Mouse (Mus musculus) heart, postnatal 36 days (tissue): Measurements from ENCODE around the gene 1700019D03Rik. TPM values are rescaled to one million over a fixed set of nuclear protein-coding genes. Genes with fewer than 3 reads are reported as not detected.
A peak's percentile ranks its signal among the peaks of the same experiment; 100 is the strongest.
"Not testable (repeated sequence)": the region's sequence is repeated elsewhere in the genome, so short reads cannot be mapped to it uniquely, and the experiment has no call there.

Experiments used
- DNase-seq, 2 experiments: peaks; one replicate each; pipeline ENCODE4 v3.0.0; 2021 to 2022
- intact Hi-C: fragments of 180-260 bp; cut with DNase I; formaldehyde crosslinking; loops from one replicate; pipeline ENCODE4 v1.15.1; 2025
- total RNA-seq, 2 experiments: library from RNA; stranded (reverse); gene quantifications; 2 replicates each; pipeline ENCODE4 v1.2.3; 2021

The 1700019D03Rik gene
- total RNA-seq, 2 experiments from 2014 or later: 0.75 to 1.5 TPM

DNA sequence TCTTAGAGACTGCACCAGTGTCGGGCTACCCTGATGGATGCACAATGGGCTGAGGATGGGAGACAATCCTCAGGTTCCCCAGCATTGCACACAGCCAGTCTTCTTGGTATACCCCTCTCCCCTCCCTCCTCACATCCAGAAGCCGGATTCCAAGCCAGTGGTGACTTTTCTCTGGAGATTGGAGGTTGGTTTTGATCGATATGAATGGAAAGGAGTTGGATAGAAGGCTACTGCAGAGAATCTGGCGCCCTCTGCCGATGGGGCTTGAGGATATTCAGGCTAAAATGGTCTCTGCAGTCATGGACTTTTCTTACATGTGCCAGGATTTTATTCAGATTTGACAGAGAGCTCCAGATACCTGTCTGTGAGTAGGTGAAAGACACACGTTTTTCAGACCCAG lies 64.9 kb downstream of the 1700019D03Rik start:
- intact Hi-C loops: loop anchor here (5.0 to 10.0 kb wide), 2 partner anchors 160 to 308 kb away; no protein-coding TSS in a partner anchor
- DNase-seq: peak; percentile 33 to 57

DNA sequence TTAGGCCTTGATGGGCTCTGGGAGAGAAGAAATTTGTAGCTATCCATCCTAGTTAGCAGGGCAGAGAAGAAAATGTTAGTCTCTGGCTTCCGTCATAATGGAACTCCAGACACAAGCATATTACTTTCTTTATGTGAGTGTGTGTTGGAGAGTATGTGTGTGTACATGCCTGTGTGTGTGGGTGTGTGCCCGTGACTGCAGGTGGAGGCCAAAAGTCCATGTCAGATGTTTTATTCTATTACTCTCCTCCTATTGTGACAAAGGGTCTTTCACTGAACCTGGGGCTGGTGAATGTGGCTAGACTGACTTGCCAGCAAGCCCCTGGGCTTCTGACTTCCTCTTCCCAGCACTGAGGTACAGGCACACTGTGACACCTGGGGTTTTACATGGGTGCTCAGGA lies 65.5 kb downstream of the 1700019D03Rik start:
- intact Hi-C loops: loop anchor here (10.0 kb wide), 1 partner anchor 160 kb away; no protein-coding TSS in a partner anchor
- no peak for DNase-seq

DNA sequence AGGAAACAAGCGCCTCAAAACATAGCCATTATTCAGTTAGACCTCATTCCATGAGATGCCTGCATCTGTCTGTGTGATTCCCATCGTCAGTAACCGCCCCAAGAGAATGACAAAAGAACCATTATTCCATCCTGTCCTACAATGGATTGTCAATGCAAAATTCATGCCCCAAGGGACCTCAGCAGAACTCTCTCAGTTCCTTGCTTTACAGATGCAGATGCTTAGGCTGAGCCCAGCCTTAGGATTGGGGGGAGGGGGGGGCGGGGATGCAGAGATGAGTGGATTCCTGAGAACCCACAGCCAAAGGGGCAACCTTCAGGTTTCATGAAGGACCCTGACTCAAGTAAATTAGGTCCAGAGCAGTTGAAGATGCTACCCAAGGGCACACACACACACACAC lies 66.4 kb downstream of the 1700019D03Rik start:
- intact Hi-C loops: loop anchor here (10.0 kb wide), 1 partner anchor 159 kb away; no protein-coding TSS in a partner anchor
- no peak for DNase-seq

DNA sequence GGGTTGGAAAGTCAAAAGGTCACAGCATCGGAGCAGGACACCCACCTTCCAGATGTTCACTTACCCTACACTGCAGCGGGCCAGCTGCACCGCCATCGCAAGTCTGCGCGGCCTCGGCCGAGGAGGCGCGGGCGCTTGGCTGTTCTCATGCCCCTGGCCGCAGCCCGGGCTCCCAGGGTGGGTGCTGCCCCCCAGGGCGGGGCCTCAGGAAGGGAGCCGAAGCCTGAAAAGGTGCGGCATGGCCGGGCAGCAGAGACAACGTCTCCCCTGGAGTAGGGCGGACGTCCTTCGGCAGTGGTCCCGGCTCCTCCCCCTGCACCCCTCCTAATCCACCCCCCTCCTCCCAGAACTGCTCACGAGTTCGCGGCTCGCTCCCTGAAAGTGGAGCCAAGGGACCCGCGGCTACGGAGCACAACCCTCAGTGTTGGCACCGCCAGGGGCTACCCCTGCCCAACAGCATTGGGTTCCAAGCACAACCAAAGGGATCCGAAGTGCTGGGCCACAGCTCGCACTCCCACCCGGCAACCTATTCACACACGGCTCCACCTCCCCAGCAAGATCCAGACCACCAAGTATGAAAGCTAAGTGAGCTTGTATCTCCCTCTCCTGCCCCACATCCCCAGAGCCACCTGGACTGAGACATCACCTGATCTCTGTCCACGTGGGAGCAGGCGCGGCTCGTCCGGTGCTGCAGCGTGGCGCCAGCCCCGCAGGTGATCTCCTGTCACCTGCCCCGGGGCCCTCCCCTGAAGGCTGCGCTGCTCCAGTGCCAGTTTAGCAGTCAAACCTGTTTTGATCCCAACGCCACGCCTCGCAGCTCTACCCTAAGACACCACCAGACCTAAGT lies 67.2 kb downstream of the 1700019D03Rik start:
- peak in 1 of 2 experiments; percentile 20 for DNase-seq
- intact Hi-C loops: loop anchor here (10.0 kb wide), 1 partner anchor 158 kb away; no protein-coding TSS in a partner anchor

DNA sequence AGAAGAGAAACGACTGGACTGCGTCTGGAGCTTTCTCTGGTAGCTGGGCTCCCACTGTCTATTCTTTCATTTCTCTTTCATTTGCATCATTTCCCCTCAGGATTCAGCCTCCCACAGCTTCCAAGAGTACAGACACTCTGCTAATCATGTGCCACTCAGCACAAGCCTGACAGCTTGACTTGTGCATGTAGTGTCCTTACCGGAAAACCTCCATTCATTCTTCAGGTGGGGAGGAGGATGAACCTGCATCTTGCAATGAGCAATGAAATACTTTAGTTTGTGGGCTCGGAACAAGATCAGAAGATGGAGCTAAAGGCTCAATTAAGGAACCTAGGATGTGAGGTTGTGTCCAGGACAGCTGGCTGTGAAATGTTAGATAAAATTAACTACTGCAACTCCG lies 67.8 kb downstream of the 1700019D03Rik start:
- intact Hi-C loops: loop anchor here (10.0 kb wide), 1 partner anchor 157 kb away; no protein-coding TSS in a partner anchor
- DNase-seq: peak in 1 of 2 experiments; percentile 2

DNA sequence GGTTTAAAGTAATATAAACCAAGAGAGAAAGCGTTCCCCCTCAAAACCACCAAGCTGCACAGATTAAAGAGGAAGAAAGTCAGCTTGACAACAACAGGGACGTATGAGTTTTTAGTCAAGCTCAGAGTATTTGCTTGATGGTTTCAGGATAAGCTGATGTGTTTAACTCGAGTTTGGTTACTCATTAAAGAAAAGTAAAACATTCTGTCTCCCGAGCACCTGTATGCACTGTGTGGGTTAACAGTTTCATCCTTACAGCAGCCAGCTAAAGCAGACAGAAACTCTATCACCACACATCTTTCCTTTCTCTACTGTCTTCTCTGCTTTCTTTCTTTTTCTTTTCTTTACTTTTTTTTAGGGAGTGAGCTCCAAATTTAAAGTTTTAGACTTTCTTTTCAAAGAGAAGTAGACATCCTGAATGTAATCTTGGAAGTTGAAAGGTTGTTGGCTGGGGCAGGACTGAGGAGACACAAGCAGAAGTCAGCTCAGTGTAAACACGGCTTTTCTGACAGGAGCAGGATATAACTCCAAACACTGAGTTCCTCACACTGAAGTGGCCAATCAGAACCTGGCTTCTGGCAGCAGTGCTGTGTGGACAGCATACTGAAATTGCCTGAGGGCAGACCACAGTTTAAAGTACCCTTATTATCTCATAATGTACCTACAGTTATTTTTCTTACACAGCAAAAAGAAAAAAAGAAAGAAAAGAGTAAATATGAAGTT lies 68.7 kb downstream of the 1700019D03Rik start:
- intact Hi-C loops: loop anchor here (10.0 kb wide), 1 partner anchor 157 kb away; no protein-coding TSS in a partner anchor
- no peak for DNase-seq

DNA sequence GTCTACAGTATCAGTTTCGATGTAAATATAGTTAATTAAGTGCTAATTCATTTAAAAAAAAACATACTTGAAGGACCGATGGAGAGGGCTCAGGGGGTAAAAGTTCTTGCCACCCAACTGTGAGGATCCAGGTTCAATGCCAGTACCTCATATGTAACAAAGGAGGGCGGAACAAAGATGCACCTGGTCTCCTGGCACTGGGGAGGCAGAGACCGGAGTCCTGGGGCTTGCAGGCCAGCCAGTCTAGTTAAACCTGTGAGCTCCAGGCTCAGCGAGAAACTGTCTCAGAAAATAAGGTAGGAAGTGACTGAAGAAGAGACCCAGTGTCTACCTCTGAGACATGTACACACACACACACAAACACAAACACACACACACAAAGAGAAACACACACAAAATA lies 72.1 kb downstream of the 1700019D03Rik start:
- DNase-seq: no peak
- intact Hi-C loops: no loop called here

DNA sequence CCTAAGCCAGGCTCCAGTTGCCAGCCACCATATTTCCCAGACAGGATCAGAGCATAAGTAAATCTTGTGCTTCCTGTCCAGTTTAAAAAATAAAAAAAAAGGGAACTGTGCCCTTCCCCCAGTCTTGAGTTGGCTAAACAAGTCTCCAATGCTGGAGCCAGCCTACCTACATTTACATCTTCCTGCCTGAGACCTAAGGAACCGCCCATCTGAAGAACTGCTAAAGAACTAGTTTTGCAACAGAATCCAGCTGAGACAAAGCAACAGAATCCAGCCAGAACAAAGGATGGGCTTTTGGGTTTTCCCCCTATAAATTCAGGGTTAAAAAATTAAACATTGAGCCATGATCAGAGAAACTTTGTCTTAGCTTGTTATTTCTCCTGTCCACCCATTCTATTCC lies 81.0 kb downstream of the 1700019D03Rik start:
- intact Hi-C loops: no loop called here
- no peak for DNase-seq

DNA sequence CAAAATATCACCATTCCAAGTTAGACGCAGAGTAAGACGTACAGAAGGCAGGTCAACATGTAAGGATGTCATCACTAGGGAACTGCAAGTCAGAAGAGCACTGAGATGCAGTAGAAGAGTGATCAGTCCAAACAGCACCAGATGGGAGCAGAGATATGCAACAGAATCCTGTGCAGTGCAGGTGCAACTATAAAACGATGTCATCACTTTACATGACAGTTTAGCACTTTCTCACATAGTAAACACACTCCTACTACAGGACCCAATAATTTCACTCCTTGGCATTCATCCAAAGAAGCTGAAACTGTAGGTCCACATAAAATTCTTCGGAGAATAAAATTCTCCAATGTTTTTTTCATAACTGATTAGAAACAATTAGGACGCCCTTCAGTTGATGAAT lies 85.5 kb downstream of the 1700019D03Rik start:
- no peak for DNase-seq
- intact Hi-C loops: no loop called here

DNA sequence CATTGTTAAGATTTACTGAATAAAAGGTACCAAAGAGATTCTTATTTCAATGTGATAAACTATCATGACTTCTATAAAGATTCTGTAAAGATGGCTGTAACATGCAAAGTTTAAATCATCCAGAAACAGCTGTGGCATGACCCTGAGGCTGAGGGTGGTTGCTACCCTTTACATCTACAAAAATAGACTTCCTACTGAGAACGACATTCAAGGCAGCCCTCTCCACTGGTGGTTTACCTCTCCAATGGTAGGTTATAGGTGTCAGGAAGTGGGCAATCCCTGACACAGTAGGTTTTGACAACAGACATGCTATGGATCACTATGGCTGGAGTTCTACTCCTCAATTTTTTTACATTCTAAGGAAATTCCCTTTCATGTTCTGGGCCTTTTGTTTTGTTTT lies 95.5 kb downstream of the 1700019D03Rik start:
- DNase-seq, intact Hi-C loops: not testable (repeated sequence)

DNA sequence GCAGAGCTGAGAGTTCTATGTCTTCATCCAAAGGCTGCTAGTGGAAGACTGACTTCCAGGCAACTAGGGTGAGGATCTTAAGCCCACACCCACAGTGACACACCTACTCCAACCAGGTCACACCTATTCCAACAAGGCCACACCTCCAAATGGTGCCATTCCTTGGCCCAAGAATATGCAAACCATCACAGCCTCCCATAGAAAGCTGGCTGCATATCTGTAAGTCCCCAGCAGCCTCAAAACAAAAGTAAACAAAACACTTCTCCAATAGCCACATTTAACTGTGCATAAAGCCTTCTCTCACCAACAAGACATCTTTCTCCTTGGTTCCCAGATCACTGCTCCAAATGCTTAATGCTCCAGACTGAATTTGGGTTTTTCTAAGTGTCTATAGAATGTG lies 101.1 kb downstream of the 1700019D03Rik start:
- DNase-seq, intact Hi-C loops: not testable (repeated sequence)

DNA sequence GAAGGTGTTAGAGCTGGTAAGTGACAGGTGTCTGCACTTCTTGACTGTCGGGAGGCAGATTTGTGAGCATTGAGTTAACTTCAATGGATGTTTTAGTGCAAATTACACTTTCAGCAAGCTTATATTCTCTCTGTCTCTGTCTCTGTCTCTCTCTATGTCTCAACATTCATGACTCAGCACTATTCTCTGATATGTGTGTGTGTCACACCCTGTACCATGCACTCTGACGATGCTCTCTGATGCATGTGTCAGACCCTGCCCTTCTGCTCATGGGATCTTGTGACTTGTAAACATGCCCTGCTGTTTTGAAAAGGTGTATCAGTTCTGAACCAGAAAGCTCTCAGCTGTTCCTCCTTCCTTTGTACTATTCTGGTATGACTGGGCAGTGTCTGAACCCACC lies 103.3 kb downstream of the 1700019D03Rik start:
- intact Hi-C loops: no loop called here
- DNase-seq: no peak

DNA sequence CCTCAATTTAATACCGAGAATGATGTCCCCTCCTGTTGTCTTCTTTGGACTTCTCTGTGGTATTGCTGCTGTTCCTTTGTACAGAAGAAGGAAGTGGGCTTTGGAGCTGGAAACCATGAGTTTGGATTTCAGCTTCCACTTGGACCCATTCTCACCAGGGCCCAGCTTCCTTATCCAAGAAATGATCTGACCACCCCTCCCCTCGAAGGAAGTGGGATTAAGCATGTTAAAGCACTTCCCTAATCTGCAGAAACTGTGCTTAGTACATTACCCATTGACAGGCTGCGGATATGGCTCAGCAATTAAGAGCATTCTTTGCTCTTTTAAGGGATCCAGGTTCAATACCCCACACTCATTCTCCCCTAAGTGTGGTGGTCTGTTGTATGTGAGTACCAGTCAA lies 110.2 kb downstream of the 1700019D03Rik start:
- DNase-seq: no peak
- intact Hi-C loops: no loop called here

DNA sequence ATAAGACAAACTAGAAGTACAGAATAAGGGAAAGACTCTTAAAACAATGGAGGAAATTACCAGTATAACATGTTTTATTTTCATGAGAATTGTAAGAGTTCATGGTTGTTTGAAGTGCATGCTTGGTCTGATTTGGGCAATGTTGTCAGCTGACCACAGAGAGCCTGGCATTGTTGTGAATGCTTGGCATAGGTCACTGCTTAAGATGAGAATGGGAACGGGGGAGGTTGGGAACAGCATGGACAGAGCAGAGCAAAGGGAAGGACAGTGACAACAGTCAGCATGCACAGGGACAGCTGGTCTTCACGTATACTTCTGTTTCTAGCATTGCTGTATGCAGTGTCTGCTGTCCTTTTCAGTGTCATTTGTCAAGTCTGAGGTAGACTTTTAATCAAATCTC lies 135.8 kb downstream of the 1700019D03Rik start:
- no peak for DNase-seq
- intact Hi-C loops: no loop called here

Other genes with a start within 250 kb of the 1700019D03Rik start
- gene Inpp1, start 202.5 kb downstream of the 1700019D03Rik start, total RNA-seq: 10 to 100 TPM; 17.4 to 17.7 TPM
- 10 to 100 TPM; 77.8 to 88.4 TPM for gene Hibch, start 175.2 kb downstream of the 1700019D03Rik start, total RNA-seq
- under 1 TPM; 0.31 to 0.46 TPM for gene Mstn, start 41.5 kb upstream of the 1700019D03Rik start, total RNA-seq
- not detected for gene 1700019A02Rik, start 167.5 kb upstream of the 1700019D03Rik start, total RNA-seq